Mouse (Mus musculus): ENCODE measurements around the gene Zfp961. TPM values are rescaled to one million over a fixed set of nuclear protein-coding genes. Genes with fewer than 3 reads are reported as not detected.
"Not testable (repeated sequence)": the region's sequence is repeated elsewhere in the genome, so short reads cannot be mapped to it uniquely, and the experiment has no call there.

The Zfp961 gene
- polyA plus RNA-seq, 1 experiment from 2014 or later = 12.3 TPM

DNA sequence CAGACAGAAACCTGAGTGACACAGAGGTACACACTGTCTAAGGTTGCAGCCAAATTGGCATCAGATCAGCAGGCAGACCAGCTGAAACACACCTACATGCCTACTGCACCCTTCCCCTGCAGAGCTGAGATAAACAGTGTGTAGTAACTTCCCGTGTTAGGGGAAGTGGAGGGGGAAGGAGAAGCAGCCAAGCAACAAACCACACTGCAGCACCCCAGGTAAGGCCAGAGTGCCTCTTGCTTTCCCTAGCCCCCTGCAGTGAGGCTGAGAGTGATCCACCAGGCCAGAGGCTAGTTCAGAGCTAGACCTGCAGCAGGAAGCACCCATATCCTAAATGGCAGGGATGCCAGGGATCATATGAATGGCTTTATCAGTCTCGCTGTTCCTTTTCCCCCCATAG, 66.5 kb downstream of the Zfp961 start:
- not testable (repeated sequence) for H3K4me3 ChIP-seq (ENCODE audit: inconsistent target); H3K36me3 ChIP-seq (ENCODE audit: inconsistent target); H3K27ac ChIP-seq; H3K79me2 ChIP-seq (ENCODE audit: inconsistent target)
- WGBS (ENCODE audit: missing documents) = 29% methylated on average over 2 of the region's 2 CpGs

DNA sequence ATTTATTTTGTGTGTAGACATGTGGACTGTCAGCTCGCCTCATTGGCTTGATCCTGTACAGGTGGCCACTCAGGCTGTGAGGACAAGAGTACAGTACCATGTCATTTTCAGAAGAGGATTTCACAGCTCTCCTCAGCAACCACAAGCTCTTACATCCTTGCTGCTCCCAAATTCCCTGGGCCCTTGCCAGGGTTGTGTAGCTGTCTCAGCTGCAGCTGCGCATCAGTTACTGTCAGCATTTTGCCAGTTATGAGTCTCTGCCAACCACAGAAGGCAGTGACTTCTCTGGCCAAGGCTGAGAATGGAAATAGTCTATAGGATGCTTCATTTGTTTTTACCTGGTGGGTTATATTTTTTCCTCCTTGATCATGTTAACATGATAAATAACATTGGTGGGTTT, 67.3 kb downstream of the Zfp961 start:
- Histone ChIP-seq H3K79me2 (ENCODE audit: inconsistent target) (no peaks in the 10 kb centered on the region), H3K27ac (no peak overlapping the region), H3K4me3 (ENCODE audit: inconsistent target) (no peak overlapping the region), H3K36me3 (ENCODE audit: inconsistent target) (no peaks in the 10 kb centered on the region)
- 77% methylated on average over 2 of the region's 2 CpGs for WGBS (ENCODE audit: missing documents)

DNA sequence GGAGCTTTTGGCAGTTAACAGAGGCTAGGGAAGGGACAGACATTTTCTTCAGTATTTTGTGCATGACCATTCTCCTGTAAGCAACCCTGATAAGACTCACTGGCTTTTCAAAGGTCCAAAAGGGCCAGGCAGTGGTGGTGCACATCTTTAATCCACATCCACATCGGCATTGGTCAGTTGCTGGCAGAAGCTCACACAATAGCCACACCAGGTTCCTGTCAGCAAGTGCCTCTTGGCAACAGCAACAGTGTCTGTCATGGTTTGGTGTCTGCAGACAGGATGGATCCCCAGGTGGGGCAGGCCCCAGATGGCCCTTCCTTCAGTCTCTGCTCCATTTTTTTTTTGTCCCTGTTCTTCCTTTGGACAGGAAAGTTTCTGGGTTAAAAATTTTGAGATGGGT, 68.2 kb downstream of the Zfp961 start:
- not testable (repeated sequence) for H3K36me3 ChIP-seq (ENCODE audit: inconsistent target); H3K4me3 ChIP-seq (ENCODE audit: inconsistent target); H3K27ac ChIP-seq; H3K79me2 ChIP-seq (ENCODE audit: inconsistent target)
- 90% methylated on average over 1 of the region's 1 CpGs for WGBS (ENCODE audit: missing documents)

DNA sequence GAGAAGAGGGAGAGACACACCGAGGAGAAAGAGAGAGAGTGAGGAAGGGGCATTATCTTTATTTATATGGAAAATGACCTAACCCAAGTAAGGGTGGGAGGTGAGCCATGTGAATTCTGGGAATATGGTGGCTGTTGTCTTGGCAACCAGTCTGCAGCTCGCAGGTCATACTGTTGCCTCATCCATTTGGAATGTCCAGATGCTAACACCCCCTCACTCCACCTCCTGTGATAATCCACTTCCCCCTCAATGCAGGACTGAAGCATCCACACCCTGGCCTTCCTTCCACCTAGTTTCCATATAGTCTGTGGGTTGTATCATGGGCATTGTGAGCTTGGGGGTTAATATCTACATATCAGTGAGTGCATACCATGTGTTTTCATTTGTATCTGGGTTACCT, 69.0 kb downstream of the Zfp961 start:
- H3K36me3 ChIP-seq (ENCODE audit: inconsistent target) = no peaks in the 10 kb centered on the region
- H3K4me3 ChIP-seq (ENCODE audit: inconsistent target) = no peak overlapping the region
- H3K79me2 ChIP-seq (ENCODE audit: inconsistent target) = no peaks in the 10 kb centered on the region
- WGBS (ENCODE audit: missing documents) = 100% methylated on average over 2 of the region's 2 CpGs
- H3K27ac ChIP-seq = no peak overlapping the region

- not testable (repeated sequence) for H3K27ac ChIP-seq; H3K4me3 ChIP-seq (ENCODE audit: inconsistent target); H3K79me2 ChIP-seq (ENCODE audit: inconsistent target); H3K36me3 ChIP-seq (ENCODE audit: inconsistent target)
- WGBS (ENCODE audit: missing documents) = no CpG with 5 or more reads among the region's 9 CpGs
Measured at GRCm38 (mm10) chr8:72024886-72025285, 74.0 kb downstream of the Zfp961 start.

DNA sequence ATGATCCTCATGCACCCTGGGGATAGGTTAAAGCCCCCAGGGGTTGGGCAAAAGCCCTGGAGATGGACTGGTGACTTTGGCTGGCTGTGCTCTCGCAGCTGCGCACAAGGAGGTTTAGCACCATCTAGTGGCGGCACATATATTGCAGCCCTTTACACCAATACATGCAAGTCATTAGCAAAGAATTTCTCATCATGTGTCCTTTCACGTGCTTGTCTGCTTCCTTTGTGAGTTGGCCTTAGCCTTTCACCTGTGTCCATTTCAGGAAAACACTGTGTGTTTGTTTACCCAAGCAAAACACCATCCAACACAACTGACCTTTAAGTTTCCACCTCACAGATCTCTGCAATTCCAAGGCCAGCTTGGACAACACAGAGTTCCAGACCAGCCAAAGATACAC, 82.1 kb downstream of the Zfp961 start:
- H3K27ac ChIP-seq; H3K79me2 ChIP-seq (ENCODE audit: inconsistent target); H3K4me3 ChIP-seq (ENCODE audit: inconsistent target); H3K36me3 ChIP-seq (ENCODE audit: inconsistent target): not testable (repeated sequence)
- WGBS (ENCODE audit: missing documents) = 17% methylated on average over 1 of the region's 4 CpGs

- H3K27ac ChIP-seq; H3K4me3 ChIP-seq (ENCODE audit: inconsistent target); H3K36me3 ChIP-seq (ENCODE audit: inconsistent target); H3K79me2 ChIP-seq (ENCODE audit: inconsistent target): not testable (repeated sequence)
- 88% methylated on average over 4 of the region's 4 CpGs for WGBS (ENCODE audit: missing documents)
Measured at GRCm38 (mm10) chr8:72040918-72041317, 90.1 kb downstream of the Zfp961 start, which contains the start of gene Olfr372. Gene Olfr372, plus strand, starts transcription at chr8:72041218.

- H3K36me3 ChIP-seq (ENCODE audit: inconsistent target) = no peaks in the 10 kb centered on the region
- H3K79me2 ChIP-seq (ENCODE audit: inconsistent target) = no peaks in the 10 kb centered on the region
- WGBS (ENCODE audit: missing documents) = 50% methylated on average over 1 of the region's 1 CpGs
- no peak overlapping the region for H3K27ac ChIP-seq
- no peak overlapping the region for H3K4me3 ChIP-seq (ENCODE audit: inconsistent target)
Measured at GRCm38 (mm10) chr8:72042493-72042892, 91.7 kb downstream of the Zfp961 start.

Other genes with a start within 250 kb of the Zfp961 start
- gene B3gnt3, start 249.2 kb upstream of the Zfp961 start, polyA plus RNA-seq (2018) = 13.1 to 16.5 TPM (median 14.2 TPM) in 3 replicates
- gene Fcho1, start 225.3 kb upstream of the Zfp961 start, polyA plus RNA-seq (2018) = 5.0 to 6.2 TPM (median 5.8 TPM) in 3 replicates
- gene Zfp709, start 69.0 kb upstream of the Zfp961 start, polyA plus RNA-seq (2018) = 8.3 to 10.1 TPM (median 9.2 TPM) in 3 replicates
- 0.77 to 1.7 TPM (median 1.1 TPM) in 3 replicates for gene Zfp882, start 42.4 kb upstream of the Zfp961 start, polyA plus RNA-seq (2018)
- 11.8 to 35.6 TPM (median 15.9 TPM) in 3 replicates for gene Zfp617, start 42.4 kb upstream of the Zfp961 start, polyA plus RNA-seq (2018)
- gene Cyp4f18, start 58.6 kb downstream of the Zfp961 start, polyA plus RNA-seq (2018) = 4.8 to 31.0 TPM (median 8.7 TPM) in 3 replicates
- not detected in 3 replicates for gene Olfr372, start 90.2 kb downstream of the Zfp961 start, polyA plus RNA-seq (2018)
- not detected in 3 replicates for gene Olfr373, start 132.1 kb downstream of the Zfp961 start, polyA plus RNA-seq (2018)
- not detected in 3 replicates for gene Olfr374, start 156.0 kb downstream of the Zfp961 start, polyA plus RNA-seq (2018)
- gene Tpm4, start 183.9 kb downstream of the Zfp961 start, polyA plus RNA-seq (2018) = 152 to 252 TPM (median 227 TPM) in 3 replicates
- gene Rab8a, start 210.2 kb downstream of the Zfp961 start, polyA plus RNA-seq (2018) = 103 to 457 TPM (median 106 TPM) in 3 replicates
- 0.14 to 0.27 TPM (median 0.20 TPM) in 3 replicates for gene Hsh2d, start 238.6 kb downstream of the Zfp961 start, polyA plus RNA-seq (2018)

All from macrophage (primary cell).